Mouse (Mus musculus): ENCODE measurements at regions not wholly inside any gene's neighbourhood (a gene's known extent, or its start where the extent isn't known, plus 50 kb on each side); places are given as distances from the start of the nearest gene placed in this dataset.
"Not testable (repeated sequence)": the region's sequence is repeated elsewhere in the genome, so short reads cannot be mapped to it uniquely, and the experiment has no call there.

DNA sequence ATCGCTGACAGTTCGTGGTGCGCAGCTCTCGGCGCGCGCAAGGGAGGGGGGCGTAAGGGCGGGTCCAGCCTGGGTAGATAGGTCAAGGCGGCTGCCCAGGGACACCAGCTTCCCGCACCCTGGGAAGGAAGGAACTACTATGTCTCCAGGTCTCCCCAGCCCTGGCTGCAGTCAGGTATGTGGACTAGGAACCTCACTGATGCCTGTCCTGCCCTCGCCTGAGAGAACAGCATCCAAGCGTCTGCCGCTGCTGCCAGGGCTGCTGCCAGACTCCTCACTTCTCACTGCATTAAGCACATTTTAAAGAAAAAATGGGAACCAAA is 419.1 kb downstream of the Nova1 start:
- intact Hi-C loops (cut with DNase I): no loop called here
- no peak for DNase-seq

DNA sequence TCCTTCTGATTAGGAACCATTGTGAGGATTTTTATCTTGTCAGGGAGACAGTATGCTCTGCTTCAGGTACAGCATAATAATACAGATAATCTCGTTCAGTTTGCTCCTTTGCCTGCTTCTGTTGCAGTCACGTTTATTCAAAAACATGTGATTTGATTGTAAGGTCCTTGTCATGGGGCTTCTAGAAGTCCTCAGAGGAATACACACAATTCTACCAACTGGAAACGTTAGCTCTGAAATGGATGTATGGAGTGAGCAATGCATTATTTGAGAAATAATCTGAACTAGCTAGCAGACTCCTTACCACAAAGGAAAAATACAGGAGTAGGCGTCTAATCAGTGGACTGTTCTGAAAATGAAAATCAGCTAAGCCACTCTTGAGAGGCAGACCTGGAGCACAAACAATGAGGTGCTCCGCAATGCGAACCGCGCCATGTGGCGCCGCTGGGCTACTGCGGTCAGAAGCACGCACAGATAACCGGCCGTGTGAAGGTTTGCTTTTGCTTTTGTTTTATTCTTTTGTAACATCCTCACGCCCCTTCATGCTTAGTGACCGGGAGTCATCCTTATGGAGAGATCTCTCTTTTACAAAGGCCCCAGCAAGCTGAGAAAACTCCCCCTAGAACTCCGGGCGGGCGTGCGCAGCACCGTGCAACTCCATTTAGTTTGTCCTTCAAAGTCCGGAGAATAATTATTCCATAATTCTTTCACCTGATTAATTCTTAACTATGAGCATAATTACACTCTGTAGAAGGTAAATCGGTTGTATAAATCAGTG is 419.7 kb downstream of the Nova1 start:
- no peak for DNase-seq

DNA sequence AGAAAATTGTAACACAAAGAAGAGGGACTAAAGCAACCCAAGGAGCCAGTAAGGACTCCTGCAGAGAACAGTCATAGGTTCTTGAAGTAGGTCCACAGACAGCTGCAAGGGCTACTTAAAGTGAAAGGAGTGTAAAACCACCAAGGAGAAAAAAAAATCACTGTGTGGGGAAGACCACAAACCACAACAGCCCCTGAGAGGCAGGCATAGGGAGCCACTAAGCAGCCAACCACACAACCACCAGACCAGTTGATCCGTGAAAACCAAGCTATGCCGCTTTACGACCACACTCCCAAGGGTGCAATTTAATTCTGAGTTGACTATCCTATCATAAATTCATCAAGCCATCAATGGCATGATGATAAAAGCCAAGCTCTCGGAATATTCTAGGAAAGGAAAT is 423.5 kb downstream of the Nova1 start:
- intact Hi-C loops (cut with DNase I): no loop called here
- DNase-seq: no peak

More for the DNA sequence above, 419.7 kb downstream of the Nova1 start:
- intact Hi-C loops (cut with DNase I): no loop called here

DNA sequence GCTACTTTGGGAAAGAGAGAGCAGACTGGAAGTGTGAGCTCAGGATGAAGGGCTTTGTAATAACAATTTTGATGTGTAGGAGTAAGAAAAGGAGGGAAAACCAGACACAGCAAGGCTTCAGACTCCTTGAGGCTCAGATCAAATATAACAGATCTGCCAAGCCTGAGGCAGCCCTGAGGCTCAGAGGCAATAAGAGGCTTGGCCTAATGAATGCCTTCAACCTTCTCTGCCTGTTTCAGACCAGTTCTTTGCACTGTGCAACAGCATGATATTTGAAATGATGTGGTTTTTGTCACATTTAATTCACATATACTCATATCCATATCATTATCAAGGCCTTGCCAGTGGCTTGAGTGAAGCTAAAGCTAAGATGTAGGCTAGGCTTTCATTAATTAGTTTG is 425.0 kb downstream of the Nova1 start:
- intact Hi-C loops (cut with DNase I): no loop called here
- no peak for DNase-seq

DNA sequence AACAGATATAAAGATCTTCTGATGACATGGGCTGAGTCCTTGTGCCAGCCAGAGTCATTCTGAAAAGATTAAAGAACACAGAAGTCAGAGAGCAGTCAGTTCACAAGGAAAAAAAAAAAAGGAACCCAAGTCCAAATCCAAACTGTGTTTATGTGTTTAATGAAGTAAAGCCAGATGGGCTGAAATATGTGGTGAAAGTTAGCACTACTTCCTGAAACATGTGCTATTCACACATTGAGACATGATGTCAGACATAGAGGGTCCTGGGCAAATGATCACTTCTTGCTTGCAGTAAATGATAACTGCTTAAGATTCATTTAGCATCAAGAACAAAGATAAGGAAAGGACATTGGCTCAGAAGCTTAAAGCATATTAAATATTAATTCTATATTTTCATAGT is 439.8 kb downstream of the Nova1 start:
- intact Hi-C loops (cut with DNase I): no loop called here
- no peak for DNase-seq

DNA sequence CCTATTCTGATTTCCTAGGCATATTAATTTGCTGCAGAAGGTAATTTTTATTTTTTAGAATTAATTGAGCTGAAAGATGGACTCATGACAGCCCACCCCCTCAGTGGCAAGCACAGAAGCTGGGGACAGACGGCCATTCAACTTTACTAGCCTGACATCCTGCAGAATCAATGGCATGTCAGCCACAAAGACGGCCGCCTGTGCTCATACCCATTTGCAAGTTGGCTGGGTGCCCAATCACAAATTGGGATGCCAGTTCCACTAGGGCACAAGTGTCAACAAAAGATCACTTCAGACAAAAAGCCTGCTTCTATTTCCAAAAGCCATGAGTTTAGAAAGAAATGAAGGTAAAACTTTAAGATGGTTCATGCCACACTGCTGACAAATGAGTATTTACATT is 447.0 kb downstream of the Nova1 start:
- DNase-seq: no peak
- intact Hi-C loops (cut with DNase I): no loop called here

DNA sequence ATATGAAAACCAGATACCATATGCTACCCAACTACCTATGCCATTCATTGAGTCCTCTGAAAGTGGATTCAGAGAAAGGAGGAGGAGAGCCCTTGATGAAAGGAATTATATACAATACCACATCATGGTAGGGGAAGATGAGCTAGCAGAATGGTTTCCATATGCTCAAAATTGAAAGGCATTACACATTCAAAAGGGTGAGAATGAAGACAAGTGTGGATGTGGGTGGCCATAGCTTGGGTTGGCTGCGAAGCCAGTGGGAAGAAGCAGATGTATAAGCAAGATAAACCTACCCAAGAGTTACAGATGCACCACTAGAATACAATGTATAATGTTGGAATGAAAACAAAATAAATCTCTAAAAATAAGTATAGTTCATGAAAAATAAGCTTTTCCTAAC is 485.4 kb downstream of the Nova1 start:
- intact Hi-C loops (cut with DNase I): no loop called here
- DNase-seq: no peak

DNA sequence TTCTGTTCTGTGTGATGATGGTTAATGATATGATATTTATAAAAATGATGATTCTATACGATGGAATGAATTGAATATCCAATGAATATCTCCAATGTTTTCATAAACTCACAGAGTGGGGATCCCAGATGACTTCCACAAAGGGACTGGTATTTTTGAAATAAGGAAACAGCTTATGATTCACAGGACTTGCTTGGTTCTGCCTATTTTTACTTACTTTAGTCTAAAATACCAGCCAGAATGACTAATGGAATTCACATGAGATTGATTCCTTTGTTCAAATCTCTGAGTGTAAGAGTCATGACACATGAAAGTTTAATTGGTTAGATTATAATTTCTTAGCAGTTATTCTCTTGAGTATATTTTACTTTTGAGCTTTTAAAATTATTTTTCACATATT is 490.9 kb downstream of the Nova1 start:
- intact Hi-C loops (cut with DNase I): no loop called here
- no peak for DNase-seq

DNA sequence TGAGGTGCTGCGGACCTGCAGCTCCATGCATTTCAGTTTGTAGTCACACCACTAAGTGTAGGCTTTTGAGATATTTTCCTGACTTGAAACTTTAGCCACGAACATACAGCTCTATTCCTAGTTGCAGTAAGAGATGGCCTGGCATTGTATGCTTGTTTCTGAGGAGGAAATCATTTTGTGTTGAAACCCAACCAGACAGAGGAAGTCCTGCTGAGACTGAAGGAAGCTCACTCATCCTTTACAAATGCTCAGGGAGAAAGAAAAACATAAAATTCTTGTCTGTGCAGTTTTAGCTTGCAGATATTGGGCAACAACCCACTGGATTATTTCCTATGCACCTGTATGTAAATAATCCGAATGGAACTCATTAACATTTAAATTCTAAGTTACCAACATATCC is 495.5 kb downstream of the Nova1 start:
- intact Hi-C loops (cut with DNase I): no loop called here

DNA sequence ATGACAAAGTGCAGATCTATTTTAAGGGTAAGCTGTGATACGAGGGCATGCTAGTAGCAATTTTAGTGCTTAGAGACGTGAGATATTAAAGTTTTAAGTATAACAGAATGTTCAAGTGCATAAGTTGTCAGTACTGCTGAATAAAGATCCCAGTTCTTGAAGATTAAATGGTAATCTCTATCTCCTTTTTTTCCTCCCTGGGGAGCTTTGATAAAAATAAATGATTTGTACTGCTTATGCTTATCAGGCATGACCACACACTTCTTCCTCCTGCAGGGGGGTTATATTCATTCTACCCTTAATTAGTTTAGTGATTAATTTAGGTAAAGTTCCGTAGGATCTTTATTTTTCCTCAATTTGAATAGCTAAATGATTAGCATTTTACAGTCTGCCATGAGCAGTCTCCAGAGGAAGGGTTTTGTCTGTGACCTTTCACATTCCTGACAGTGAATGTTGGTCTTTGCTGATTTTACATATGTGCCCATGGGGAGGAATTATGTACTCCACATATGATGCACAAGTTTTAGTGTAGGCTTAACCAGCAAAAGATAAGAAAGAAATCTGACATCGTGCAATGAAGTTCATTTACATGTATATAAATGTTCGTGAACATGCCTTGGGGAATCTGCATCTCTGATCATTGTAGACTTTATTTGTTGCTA is 515.5 kb downstream of the Nova1 start:
- DNase-seq: no peak
- intact Hi-C loops (cut with DNase I): no loop called here

More for the DNA sequence above, 495.5 kb downstream of the Nova1 start:
- no peak for DNase-seq

DNA sequence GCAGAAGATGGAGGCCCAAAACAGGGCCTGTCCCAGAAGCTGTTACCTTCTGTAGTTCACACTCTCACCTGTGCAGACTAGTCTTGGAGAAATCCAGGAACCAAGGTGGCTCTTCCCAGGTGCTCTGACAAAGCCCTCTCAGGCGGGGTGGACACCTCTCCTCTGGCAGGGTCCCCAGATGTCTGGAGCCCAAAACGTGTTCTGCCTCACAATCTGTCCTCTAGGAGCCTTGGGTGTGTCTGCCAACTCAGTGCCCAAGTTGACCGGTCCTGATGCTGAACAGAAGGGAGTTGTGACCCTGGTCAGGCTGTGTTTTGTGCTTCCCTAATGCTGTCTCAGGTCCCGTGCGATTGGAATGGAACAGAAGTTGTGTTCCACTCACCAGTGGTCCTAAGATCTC is 519.8 kb downstream of the Nova1 start:
- DNase-seq: no peak
- intact Hi-C loops (cut with DNase I): no loop called here

DNA sequence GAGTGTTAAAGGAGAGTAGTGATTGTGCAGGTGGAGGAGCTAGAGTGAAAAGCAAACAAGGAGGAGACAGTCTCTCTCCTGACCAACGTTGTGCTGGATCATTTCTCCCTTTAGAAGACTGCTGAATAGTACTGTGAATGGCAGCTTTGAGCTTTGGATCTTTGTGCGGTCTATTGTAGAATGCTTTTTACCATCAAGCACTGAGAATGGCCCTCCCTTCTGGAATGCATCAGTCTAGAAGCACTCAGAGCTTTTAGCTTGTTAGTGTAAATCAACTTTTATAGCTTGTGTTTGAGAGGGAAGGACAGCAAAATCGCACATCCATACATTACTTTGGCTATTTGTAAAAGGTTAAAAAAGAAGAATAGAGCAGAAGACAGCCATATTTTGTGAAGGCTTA is 534.2 kb downstream of the Nova1 start:
- intact Hi-C loops (cut with DNase I): no loop called here
- no peak for DNase-seq

DNA sequence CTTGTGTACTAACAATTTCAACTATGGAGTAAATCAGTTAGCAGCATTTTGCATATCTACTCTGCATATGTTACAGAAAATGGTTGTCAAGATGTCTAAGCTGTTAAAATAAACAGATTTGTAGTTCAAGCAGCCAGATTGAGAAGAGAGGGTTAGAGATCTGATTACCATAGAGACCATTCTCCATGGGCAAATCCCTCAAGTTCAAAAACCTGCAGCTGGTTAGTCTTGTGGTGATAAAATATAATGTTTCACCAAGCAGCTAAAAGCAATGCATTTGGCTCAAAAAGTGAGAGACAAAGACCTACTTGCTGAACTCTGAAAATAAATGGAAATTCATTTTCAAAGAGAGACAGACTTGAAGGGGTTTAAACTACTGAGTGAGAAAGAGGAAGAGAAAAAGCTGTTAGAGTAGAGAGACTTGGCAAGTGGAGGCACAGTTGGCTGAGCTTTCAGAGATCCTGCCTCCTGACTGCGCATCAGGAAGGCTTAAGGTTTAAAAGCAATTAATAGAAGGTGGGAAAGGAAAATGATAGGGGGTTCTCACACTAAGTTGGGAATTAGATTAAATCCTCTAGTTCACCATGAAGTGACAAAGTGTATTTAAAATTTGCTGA is 570.2 kb downstream of the Nova1 start:
- intact Hi-C loops (cut with DNase I): no loop called here
- no peak for DNase-seq

DNA sequence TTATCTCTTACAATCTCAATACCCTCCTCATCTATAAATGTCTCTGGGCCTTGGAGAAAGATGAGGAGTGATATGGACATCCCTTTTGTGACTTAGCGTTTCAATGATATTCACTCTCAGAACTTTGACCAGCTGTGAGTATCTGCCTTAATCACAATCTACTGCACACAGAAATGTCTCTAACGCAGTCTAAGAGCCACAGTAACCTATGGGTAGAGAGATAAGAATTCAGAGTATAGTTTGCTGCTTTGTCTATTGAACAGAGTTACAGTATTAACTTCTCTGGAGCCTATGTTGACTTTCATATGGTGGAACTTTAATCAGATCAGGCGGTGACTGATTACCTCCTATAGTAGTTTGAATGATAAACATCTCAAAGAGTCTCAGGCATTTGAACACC is 573.8 kb downstream of the Nova1 start:
- DNase-seq: no peak
- intact Hi-C loops (cut with DNase I): no loop called here

DNA sequence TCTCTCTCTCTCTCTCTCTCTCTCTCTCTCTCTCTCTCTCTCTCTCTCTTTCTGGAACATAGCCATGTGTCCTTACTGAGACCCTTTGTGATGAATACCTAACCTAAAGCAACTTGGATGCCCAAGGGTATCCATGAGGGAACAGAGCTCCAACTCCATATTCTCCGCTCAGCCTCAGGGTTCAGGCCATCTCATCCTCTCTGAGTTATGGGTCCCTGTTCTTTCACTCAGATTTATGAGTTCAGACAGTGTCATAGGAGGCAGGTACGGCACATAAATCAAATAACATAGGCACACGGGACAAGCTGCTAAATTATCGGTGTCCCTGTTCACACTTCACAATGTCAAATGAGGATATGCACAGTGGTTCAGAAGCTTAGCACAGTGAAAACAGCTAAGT is 586.4 kb downstream of the Nova1 start:
- intact Hi-C loops (cut with DNase I): no loop called here
- DNase-seq: no peak

DNA sequence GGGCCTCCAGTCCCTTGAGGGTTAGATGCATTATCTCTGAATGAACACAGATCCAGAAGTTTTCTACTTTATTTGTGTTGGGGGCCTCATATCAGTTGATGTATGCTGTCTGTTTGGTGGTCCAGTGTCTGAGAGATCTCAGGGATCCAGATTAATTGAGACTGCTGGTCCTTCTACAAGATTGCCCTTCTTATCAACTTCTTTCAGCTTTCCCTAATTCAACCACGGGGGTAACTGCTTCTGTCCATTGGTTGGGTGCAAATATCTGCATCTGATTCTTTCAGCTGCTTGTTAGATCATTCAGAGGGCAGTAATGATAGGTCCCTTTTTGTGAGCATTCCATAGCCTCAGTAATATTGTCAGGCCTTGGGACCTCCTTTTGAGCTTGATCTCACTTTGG is 603.4 kb downstream of the Nova1 start:
- DNase-seq; intact Hi-C loops (cut with DNase I): not testable (repeated sequence)

DNA sequence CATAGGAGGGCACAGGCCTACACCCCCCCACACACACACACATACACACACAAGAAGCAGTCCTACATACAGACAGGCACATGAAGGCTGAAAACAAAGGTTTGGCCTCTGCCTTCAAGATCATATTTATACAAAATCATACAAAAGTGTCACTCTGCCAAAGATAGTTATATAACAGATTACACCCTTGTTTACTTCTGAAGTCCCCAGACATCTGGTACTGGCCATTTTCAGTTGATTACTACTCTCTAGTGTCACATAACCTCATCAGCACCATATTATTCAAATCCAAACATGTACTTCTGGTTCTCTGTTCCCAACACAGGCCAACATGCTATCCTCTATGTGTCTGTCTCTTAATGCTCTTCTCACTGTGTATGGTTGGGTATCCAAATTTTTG is 619.7 kb downstream of the Nova1 start:
- intact Hi-C loops (cut with DNase I): no loop called here
- no peak for DNase-seq

DNA sequence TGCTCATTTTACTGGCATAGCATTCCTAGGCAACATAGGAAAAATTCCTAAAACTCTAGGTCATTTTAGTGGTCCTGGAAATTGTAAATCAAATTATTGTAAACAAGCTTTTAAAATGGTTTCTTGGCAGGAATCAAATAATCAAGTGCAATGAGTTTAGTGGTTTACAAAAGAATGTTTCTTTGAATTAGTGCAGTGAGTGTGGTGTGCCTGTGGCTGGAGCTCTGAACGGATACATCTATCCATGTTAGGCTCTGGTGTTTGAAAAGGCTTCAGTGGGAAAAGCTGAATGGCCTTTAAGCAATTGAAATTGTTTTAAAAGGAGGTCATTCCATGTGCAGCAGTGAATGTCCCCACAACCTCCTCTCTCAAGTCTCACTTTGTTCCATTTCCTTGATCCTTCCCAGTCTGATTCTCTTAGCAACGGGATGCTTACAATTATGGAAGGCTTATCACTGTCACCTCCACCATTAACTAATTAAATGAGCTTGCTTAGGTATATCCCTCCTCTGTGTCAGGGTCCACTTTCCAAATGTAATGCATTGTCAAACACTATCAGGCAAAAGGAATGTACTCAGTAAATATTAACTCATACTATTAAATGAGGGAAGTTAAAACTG is 621.1 kb downstream of the Nova1 start:
- intact Hi-C loops (cut with DNase I): no loop called here
- no peak for DNase-seq

DNA sequence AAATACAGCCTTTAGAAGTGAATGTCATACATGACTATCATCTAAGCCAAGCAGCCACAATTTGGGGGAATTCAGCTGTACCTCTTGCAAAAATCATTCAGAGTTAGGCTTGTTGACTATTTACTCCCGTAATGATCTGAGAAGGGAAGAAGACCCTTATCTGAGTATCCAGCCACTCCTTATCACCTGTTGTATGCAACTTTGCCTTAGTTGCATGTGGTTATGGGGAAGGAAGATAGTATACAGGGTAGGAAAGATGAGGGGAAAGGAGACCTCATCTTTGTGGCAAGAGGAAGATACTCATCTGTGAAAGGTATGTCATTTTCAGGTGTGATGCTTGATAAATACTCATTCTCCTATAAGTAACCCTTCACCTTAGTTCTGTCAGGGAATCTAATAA is 624.6 kb downstream of the Nova1 start:
- no peak for DNase-seq
- intact Hi-C loops (cut with DNase I): no loop called here

All from heart, postnatal 14 days (tissue).